Mouse (Mus musculus) cerebellum, postnatal 10 days (tissue): ENCODE results near the gene Vmn1r30.

Experiments used
- DNase-seq, 2 experiments: peaks; one replicate each; pipeline ENCODE4 v3.0.0; 2021; ENCODE audit warnings: mixed read lengths in 2 of 2

The Vmn1r30 gene

DNA sequence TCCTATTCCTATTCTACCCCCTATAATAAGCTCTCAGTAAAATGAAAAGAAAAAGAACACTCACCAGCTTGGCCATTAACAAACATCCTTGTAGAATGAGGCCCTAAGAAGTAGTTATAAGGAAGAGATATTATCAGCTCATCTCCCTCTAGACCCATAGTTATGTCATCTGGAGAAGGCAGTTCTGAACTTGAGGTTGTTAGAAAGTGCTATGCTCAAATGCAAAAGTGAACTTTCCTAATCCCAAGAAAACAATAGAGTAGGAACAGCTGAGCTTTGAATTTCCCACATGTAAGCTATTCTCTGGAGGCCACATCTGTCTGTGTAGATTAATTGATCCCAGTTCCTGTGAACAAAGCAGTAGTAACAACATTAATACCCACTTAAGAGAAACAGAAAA lies at the start of gene Vmn1r30:
TSS of gene Vmn1r30 (minus strand) at position 101 of the 400 bp plus-strand sequence.
- DNase-seq: no peak

DNA sequence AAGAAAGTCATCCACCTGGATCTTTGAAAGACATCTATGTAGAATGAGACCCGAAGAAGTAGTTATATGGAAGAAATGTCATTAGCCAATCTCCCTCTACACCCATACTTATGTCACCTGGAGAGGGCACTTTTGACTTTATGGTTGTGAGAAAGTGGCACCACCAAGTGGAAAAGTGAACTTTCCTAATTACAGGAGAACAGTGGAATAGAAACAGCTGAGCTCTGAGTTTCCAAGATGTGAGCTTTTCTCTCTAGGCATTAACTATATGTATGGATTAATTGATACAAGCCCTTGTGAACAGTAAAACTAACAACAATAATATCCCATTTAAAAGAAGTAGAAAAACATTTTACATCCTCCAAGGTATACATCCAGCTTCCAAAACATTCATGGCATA lies 32.0 kb upstream of the Vmn1r30 start, which contains the start of gene Vmn1r31:
TSS of gene Vmn1r31 (minus strand) at position 101 of the 400 bp plus-strand sequence.
- DNase-seq: no peak
